Mouse (Mus musculus) small intestine, adult 2 months (tissue): ENCODE measurements around the gene Cpm. TPM values are rescaled to one million over a fixed set of nuclear protein-coding genes. Genes with fewer than 3 reads are reported as not detected.
A peak's percentile ranks its signal among the peaks of the same experiment; 100 is the strongest.

Experiments used
- H3K27ac ChIP-seq: fragments of 200-500 bp; 2 replicates; pipeline ENCODE4 v1.5.1; 2012; ENCODE audit warnings: low read depth, low read length, control low read depth, inconsistent platforms; ENCODE audit not compliant: insufficient read depth
- H3K27me3 ChIP-seq: fragments of 200-500 bp; 2 replicates; pipeline ENCODE4 v1.6.1; 2012; ENCODE audit warnings: mild to moderate bottlenecking, moderate library complexity, low read length, inconsistent platforms; ENCODE audit not compliant: control insufficient read depth, insufficient read depth
- H3K36me3 ChIP-seq: fragments of 200-500 bp; 2 replicates; pipeline ENCODE4 v1.6.1; 2012; ENCODE audit warnings: mild to moderate bottlenecking, low read length, control low read depth, inconsistent platforms; ENCODE audit not compliant: control insufficient read depth, insufficient read depth
- H3K4me1 ChIP-seq: fragments of 200-500 bp; 2 replicates; pipeline ENCODE4 v1.6.1; 2012; ENCODE audit warnings: low read length, inconsistent platforms, mixed read lengths; ENCODE audit not compliant: control insufficient read depth, insufficient read depth, insufficient read length
- H3K4me3 ChIP-seq: fragments of 200-500 bp; 2 replicates; pipeline ENCODE4 v1.5.1; 2012; ENCODE audit warnings: low read depth, mild to moderate bottlenecking, control low read depth, inconsistent platforms, low read length, moderate library complexity
- CTCF ChIP-seq: fragments of 200-500 bp; IDR thresholded peaks from 2 replicates; pipeline ENCODE4 v1.5.1; 2012; ENCODE audit warnings: low read depth, mild to moderate bottlenecking, control low read depth, inconsistent platforms, low read length, moderate library complexity, mixed read lengths; ENCODE audit not compliant: insufficient replicate concordance, insufficient read length; ENCODE audit errors: extremely low read depth
- POLR2A ChIP-seq: fragments of 200-500 bp; IDR thresholded peaks from 2 replicates; pipeline ENCODE4 v1.6.1; 2012; ENCODE audit warnings: low read depth, mild to moderate bottlenecking, control low read depth, inconsistent platforms, low read length, moderate library complexity
- WGBS: fragments of 180-500 bp; shearing (Covaris S2); methylation state at CpG from one replicate; pipeline ENCODE4 v1.1.7; 2018; 5-methylcytosine and 5-hydroxymethylcytosine counted together
- polyA plus RNA-seq: library from polyadenylated mRNA; depleted of rRNA; stranded (reverse); fragments of >200 nt; gene quantifications from 2 replicates; pipeline ENCODE4 v1.2.3, GENCODE M21; 2012

Cpm gene
- polyA plus RNA-seq, 1 experiment, result 13.8 TPM

- Histone ChIP-seq H3K27ac (no peak overlapping the region), H3K4me1 (peaks cover 9% of the 10 kb centered on the region), H3K27me3 (no peaks in the 10 kb centered on the region), H3K4me3 (no peak overlapping the region), H3K36me3 (no peaks in the 10 kb centered on the region)
- 94% methylated on average over 15 of the region's 15 CpGs for WGBS
- no peak for TF ChIP-seq CTCF
- no peak for TF ChIP-seq POLR2A
Observed at GRCm38 (mm10) chr10:117642491-117643262, 13.4 kb downstream of the Cpm start.

- Histone ChIP-seq H3K4me3 (no peak overlapping the region), H3K27me3 (no peaks in the 10 kb centered on the region), H3K27ac (no peak overlapping the region), H3K4me1 (peaks cover 9% of the 10 kb centered on the region), H3K36me3 (no peaks in the 10 kb centered on the region)
- no peak for TF ChIP-seq CTCF
- 80% methylated on average over 6 of the region's 6 CpGs for WGBS
Observed at GRCm38 (mm10) chr10:117643302-117643701, 14.0 kb downstream of the Cpm start.

- Histone ChIP-seq H3K36me3 (no peaks in the 10 kb centered on the region), H3K27ac (no peak overlapping the region), H3K27me3 (no peaks in the 10 kb centered on the region), H3K4me3 (no peak overlapping the region), H3K4me1 (peaks cover 11% of the 10 kb centered on the region)
- no peak for TF ChIP-seq CTCF
- TF ChIP-seq POLR2A, result no peak
- WGBS, result 68% methylated on average over 12 of the region's 12 CpGs
Observed at GRCm38 (mm10) chr10:117643711-117644428, 14.6 kb downstream of the Cpm start.

GRCm38 (mm10) chr10:117644429-117644748 lies 15.1 kb downstream of the Cpm start:
- H3K27me3 ChIP-seq, result no peaks in the 10 kb centered on the region
- TF ChIP-seq CTCF, result no peak
- TF ChIP-seq POLR2A, result no peak
- no peaks in the 10 kb centered on the region for H3K36me3 ChIP-seq
- peaks cover 11% of the 10 kb centered on the region for H3K4me1 ChIP-seq
- H3K27ac ChIP-seq, result peak overlapping the region; percentile 23; the same call in 1 of the 2 replicates
- 30% methylated on average over 8 of the region's 8 CpGs for WGBS
- no peak overlapping the region for H3K4me3 ChIP-seq

- H3K27ac ChIP-seq, result peak overlapping the region; percentile 23; the same call in 1 of the 2 replicates
Observed at GRCm38 (mm10) chr10:117644828-117645227, 15.5 kb downstream of the Cpm start.

GRCm38 (mm10) chr10:117645487-117645964 lies 16.2 kb downstream of the Cpm start:
- Histone ChIP-seq H3K4me3 (no peak overlapping the region), H3K27me3 (no peaks in the 10 kb centered on the region), H3K27ac (no peak overlapping the region), H3K4me1 (peaks cover 7% of the 10 kb centered on the region), H3K36me3 (no peaks in the 10 kb centered on the region)
- 90% methylated on average over 7 of the region's 7 CpGs for WGBS
- TF ChIP-seq POLR2A (no peak), CTCF (no peak)

More at GRCm38 (mm10) chr10:117644828-117645227, 15.5 kb downstream of the Cpm start:
- Histone ChIP-seq H3K4me3 (no peak overlapping the region), H3K4me1 (peaks cover 11% of the 10 kb centered on the region), H3K36me3 (no peaks in the 10 kb centered on the region), H3K27me3 (no peaks in the 10 kb centered on the region)
- WGBS, result 83% methylated on average over 11 of the region's 11 CpGs
- no peak for TF ChIP-seq CTCF
- TF ChIP-seq POLR2A, result no peak

GRCm38 (mm10) chr10:117646482-117647157 lies 17.3 kb downstream of the Cpm start:
- no peaks in the 10 kb centered on the region for H3K36me3 ChIP-seq
- TF ChIP-seq POLR2A (no peak), CTCF (no peak)
- peaks cover 7% of the 10 kb centered on the region for H3K4me1 ChIP-seq
- no peak overlapping the region for H3K4me3 ChIP-seq
- 97% methylated on average over 5 of the region's 5 CpGs for WGBS
- H3K27me3 ChIP-seq, result no peaks in the 10 kb centered on the region
- no peak overlapping the region for H3K27ac ChIP-seq
